Mouse (Mus musculus) lung, embryonic 15.5 days (tissue): Measurements from ENCODE around the gene Cd2ap. TPM values are rescaled to one million over a fixed set of nuclear protein-coding genes. Genes with fewer than 3 reads are reported as not detected.

Source experiments
- ATAC-seq: fragments of 200-750 bp; cut with Nextera tagmentation; 2 replicates; pipeline ENCODE4 v1.8.0; 2017; ENCODE audit warnings: moderate number of reproducible peaks, borderline replicate concordance; ENCODE audit not compliant: low FRiP score, low TSS enrichment; ENCODE audit errors: extremely low read depth
- H3K27ac ChIP-seq: fragments of 300-500 bp; sonication (generic); 2 replicates; pipeline ENCODE4 v1.5.1; 2015; ENCODE audit warnings: moderate library complexity, mild to moderate bottlenecking, inconsistent platforms
- H3K27me3 ChIP-seq: fragments of 300-500 bp; sonication (generic); 2 replicates; pipeline ENCODE4 v1.6.1; 2015; ENCODE audit warnings: inconsistent platforms
- H3K36me3 ChIP-seq: fragments of 300-500 bp; sonication (generic); 2 replicates; pipeline ENCODE4 v1.6.1; 2015; ENCODE audit warnings: inconsistent platforms
- H3K4me1 ChIP-seq: fragments of 300-500 bp; sonication (generic); 2 replicates; pipeline ENCODE4 v1.6.1; 2015; ENCODE audit warnings: inconsistent platforms
- H3K4me2 ChIP-seq: fragments of 300-500 bp; sonication (generic); 2 replicates; pipeline ENCODE4 v1.6.1; 2015; ENCODE audit warnings: inconsistent platforms, mild to moderate bottlenecking, moderate library complexity
- H3K4me3 ChIP-seq: fragments of 300-500 bp; sonication (generic); 2 replicates; pipeline ENCODE4 v1.5.1; 2015; ENCODE audit warnings: mild to moderate bottlenecking, inconsistent platforms
- H3K9ac ChIP-seq: fragments of 300-500 bp; sonication (generic); 2 replicates; pipeline ENCODE4 v1.6.1; 2015; ENCODE audit warnings: inconsistent platforms
- H3K9me3 ChIP-seq: fragments of 300-500 bp; sonication (generic); 2 replicates; pipeline ENCODE4 v1.6.1; 2016; ENCODE audit warnings: inconsistent platforms
- WGBS: fragments of 180-500 bp; shearing (Covaris S2); methylation state at CpG from one replicate; pipeline ENCODE4 v1.1.7; 2015; 5-methylcytosine and 5-hydroxymethylcytosine counted together
- polyA plus RNA-seq: library from polyadenylated mRNA; unstranded; fragments of >200 nt; fragmentation: Nextera tagmentation; extraction: Ambion mirVana; gene quantifications from 2 replicates; pipeline ENCODE4 v1.2.1, GENCODE M21; 2015

Cd2ap gene
- polyA plus RNA-seq, 1 experiment from 2014 or later, result 29.6 TPM

DNA sequence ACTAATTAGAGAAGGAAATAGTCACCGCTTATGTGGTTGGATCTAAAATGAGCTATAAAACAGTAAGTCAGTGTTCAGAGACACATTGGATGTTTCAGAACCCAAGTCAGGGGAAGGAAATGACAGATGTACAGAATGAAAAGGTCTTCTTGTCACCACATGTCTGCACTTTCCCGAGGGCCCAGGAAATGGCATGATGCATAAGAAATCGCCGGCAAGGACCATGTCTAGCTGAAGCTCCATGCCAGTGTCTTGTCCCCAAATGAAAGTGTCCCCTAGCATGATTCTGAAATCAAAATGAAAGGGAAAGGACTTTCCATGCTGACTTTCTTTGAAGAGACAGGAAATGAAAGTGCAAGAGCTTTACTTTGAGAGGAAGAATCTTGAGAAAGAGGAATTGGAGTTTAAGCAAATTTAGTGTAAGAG, 10.8 kb upstream of the Cd2ap start:
- Histone ChIP-seq H3K4me1 (peaks cover 22% of the 10 kb centered on the region), H3K9me3 (no peaks in the 10 kb centered on the region), H3K4me3 (no peak overlapping the region), H3K9ac (no peak overlapping the region), H3K27me3 (no peaks in the 10 kb centered on the region), H3K27ac (no peak overlapping the region), H3K4me2 (no peak overlapping the region), H3K36me3 (no peaks in the 10 kb centered on the region)
- no peak for ATAC-seq
- WGBS, result 75% methylated on average over 4 of the region's 4 CpGs

DNA sequence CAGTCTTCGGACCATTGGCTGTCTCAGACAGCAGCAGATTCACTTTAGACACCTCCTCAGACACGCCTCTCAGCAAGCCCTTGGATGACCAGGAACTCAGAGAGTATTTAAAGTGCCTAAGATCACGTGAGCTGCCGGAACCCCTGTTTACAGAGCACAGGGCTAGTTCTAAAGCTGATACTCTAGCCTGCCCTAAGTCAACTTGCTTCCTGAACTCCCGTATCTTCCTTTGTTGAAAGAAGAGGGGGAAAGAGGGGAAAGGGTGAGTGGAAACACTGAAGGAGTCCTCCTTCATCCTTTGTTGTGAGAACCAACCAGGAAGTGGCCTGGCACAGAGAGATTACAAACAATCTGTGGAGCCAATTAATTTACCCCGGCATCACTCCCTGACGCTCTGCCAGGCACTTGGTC, 8.6 kb upstream of the Cd2ap start:
- peak; percentile 36; the same call in 1 of the 2 replicates for ATAC-seq
- H3K4me2 ChIP-seq, result peak overlapping the region; percentile 36
- H3K36me3 ChIP-seq, result no peaks in the 10 kb centered on the region
- H3K27ac ChIP-seq, result peak overlapping the region; percentile 45
- no peak overlapping the region for H3K9ac ChIP-seq
- H3K4me3 ChIP-seq, result no peak overlapping the region
- no peaks in the 10 kb centered on the region for H3K27me3 ChIP-seq
- WGBS, result 22% methylated on average over 7 of the region's 7 CpGs
- no peaks in the 10 kb centered on the region for H3K9me3 ChIP-seq
- peaks cover 22% of the 10 kb centered on the region for H3K4me1 ChIP-seq

DNA sequence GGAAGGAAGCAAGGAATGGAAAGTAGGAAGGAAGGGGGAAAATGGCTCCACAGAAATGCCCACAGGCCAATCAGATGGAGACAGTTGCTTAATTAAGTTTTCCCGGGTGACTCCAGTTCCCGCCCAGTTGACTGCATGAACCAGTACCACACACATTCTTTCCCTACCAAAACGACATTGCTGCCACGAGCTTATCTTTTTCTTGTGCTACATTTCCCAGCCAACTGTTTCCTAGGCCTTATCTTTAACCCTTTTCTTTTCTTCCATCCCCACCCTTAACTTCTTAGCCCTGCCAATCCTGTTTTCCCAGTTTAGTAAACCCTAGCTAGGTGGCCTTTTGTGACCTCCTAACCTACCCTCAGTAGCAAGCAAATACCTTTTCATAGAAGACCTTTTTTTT, 7.9 kb upstream of the Cd2ap start:
- WGBS, result 32% methylated on average over 4 of the region's 4 CpGs
- peaks cover 22% of the 10 kb centered on the region for H3K4me1 ChIP-seq

DNA sequence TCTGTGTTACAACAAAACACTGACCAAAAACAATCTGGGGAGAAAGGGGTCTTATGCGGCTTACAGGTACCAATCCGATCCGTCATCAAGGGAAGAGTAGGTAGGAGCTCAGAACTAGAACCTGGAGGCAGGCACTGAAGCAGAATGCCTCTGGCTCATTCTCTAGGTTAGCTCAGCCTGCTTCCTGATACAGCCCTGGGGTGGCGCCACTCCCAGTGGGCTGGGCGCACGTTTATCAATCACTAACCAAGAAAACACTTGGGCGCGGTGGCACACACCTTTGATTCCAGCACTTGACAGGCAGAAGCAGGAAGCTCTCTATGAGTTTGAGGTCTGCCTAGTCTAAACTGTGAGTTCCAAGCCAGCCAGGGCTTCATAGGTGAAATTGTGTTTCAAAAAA, 7.3 kb upstream of the Cd2ap start:
- Histone ChIP-seq H3K4me2 (no peak overlapping the region), H3K9me3 (no peaks in the 10 kb centered on the region), H3K27me3 (no peaks in the 10 kb centered on the region), H3K4me3 (no peak overlapping the region), H3K9ac (no peak overlapping the region), H3K36me3 (no peaks in the 10 kb centered on the region), H3K4me1 (peaks cover 22% of the 10 kb centered on the region), H3K27ac (0 out of 2 replicates have a peak overlapping the region, but pooled peaks have one; percentile 45)
- WGBS, result 79% methylated on average over 8 of the region's 8 CpGs
- no peak for ATAC-seq

More for the DNA sequence above, 7.9 kb upstream of the Cd2ap start:
- ATAC-seq, result no peak
- peak overlapping the region; percentile 45 for H3K27ac ChIP-seq
- no peaks in the 10 kb centered on the region for H3K9me3 ChIP-seq
- H3K9ac ChIP-seq, result no peak overlapping the region
- H3K4me3 ChIP-seq, result no peak overlapping the region
- no peaks in the 10 kb centered on the region for H3K27me3 ChIP-seq
- H3K36me3 ChIP-seq, result no peaks in the 10 kb centered on the region
- H3K4me2 ChIP-seq, result 0 out of 2 replicates have a peak overlapping the region, but pooled peaks have one; percentile 36

DNA sequence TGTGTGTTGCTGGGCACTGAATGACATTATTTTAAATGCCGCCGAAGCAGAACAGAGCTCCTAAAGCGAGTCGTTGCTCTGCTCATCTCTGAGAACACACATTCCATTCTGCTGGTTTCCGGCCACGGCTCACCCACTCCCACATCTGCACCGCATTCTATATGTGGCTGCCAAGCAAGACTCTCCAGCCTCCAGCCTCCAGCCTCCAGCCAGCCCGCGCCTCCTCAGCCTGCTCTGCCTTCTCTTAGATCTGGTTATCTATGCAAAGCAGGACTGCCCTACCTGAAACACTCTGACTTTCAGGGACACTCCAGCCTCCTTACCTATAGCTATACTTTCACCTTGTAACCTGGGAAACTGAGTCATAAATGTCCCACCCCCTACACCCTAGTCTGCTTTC, 6.8 kb upstream of the Cd2ap start:
- Histone ChIP-seq H3K9me3 (no peaks in the 10 kb centered on the region), H3K4me1 (peaks cover 22% of the 10 kb centered on the region), H3K9ac (no peak overlapping the region), H3K36me3 (no peaks in the 10 kb centered on the region), H3K27ac (no peak overlapping the region), H3K4me2 (no peak overlapping the region), H3K27me3 (no peaks in the 10 kb centered on the region), H3K4me3 (no peak overlapping the region)
- 47% methylated on average over 9 of the region's 9 CpGs for WGBS
- ATAC-seq, result peak; percentile 54; the same call in 1 of the 2 replicates

DNA sequence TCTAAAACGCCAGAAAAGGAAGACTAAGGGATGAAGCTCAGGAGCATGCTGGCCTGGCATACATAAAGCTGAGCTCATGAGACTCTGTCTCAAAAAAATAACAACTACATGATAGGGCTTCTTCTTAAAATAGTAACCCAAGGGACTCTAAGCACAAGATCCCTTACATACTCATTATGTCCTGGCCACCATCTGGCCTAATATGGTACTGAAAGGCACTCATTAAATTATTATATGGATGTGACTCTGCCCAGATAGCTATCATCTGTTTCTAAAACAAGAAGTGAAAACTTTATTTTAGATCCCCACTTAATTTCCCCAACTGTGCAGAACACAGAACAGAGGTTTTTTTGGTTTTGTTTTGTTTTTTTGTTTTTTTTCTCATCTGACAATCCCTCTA, 6.4 kb upstream of the Cd2ap start:
- WGBS, result 90% methylated on average over 1 of the region's 1 CpGs
- Histone ChIP-seq H3K4me2 (no peak overlapping the region), H3K27ac (no peak overlapping the region), H3K9me3 (no peaks in the 10 kb centered on the region), H3K9ac (no peak overlapping the region), H3K36me3 (no peaks in the 10 kb centered on the region), H3K4me1 (peaks cover 22% of the 10 kb centered on the region), H3K27me3 (no peaks in the 10 kb centered on the region), H3K4me3 (no peak overlapping the region)
- ATAC-seq, result no peak

DNA sequence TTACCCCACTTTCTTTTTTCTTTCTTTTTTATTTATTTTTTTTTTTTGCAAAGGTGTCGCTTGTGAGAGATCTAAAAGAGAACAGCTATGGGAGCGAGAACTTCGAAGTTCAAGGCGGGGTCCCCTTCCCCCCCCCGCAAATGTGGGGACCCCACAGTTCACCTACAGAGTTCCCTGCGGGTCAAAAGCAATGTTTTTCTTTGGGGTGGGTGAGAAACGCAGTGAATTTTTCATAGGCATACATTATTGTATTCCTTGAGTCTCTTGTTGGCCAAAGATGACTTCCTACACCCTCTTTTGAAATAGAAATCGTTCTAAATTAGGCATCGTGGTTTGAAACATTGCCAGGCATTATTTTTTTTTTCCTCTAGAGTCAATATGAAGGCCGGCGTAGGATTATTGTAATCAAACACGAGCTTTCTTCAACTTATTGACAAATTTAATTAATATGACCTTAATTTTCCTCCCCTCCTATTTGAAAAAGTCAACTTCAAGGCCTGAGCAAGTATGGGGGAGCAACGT, 500 bp upstream of the Cd2ap start:
- Histone ChIP-seq H3K27me3 (no peaks in the 10 kb centered on the region), H3K4me2 (peak overlapping the region; percentile 65), H3K4me1 (peaks cover 11% of the 10 kb centered on the region), H3K27ac (peak overlapping the region; percentile 95), H3K4me3 (peak overlapping the region; percentile 95), H3K9me3 (no peaks in the 10 kb centered on the region), H3K9ac (peak overlapping the region; percentile 98), H3K36me3 (no peaks in the 10 kb centered on the region)
- no peak for ATAC-seq
- 16% methylated on average over 13 of the region's 13 CpGs for WGBS

DNA sequence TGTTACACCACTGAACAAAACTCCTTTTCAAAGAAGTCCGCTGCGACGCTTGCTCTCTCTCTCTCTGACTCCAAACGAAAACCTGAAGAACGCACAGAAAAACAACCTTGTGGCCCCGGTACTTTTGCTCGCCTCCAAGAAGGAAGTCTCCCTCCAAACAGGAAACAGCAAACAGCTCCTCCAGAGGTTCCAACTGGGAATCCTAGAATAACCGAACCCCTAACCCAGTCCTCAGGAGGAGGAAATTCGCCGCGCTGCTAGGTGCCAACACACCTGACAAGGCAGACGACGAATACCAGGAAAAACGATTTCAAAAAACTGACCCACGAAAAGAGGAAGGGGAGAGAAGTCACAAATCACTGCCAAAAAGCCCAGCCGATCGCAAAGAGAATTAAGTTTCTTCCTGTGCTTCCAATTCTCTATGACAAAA, 879 bp downstream of the Cd2ap start:
- Histone ChIP-seq H3K4me1 (peaks cover 11% of the 10 kb centered on the region), H3K36me3 (no peaks in the 10 kb centered on the region), H3K27ac (peak overlapping the region; percentile 95), H3K9ac (peak overlapping the region; percentile 98), H3K4me3 (peak overlapping the region; percentile 95), H3K27me3 (no peaks in the 10 kb centered on the region), H3K4me2 (peak overlapping the region; percentile 65), H3K9me3 (no peaks in the 10 kb centered on the region)
- under 1% methylated on average over 17 of the region's 17 CpGs for WGBS
- peak; percentile 32; the same call in 1 of the 2 replicates for ATAC-seq

DNA sequence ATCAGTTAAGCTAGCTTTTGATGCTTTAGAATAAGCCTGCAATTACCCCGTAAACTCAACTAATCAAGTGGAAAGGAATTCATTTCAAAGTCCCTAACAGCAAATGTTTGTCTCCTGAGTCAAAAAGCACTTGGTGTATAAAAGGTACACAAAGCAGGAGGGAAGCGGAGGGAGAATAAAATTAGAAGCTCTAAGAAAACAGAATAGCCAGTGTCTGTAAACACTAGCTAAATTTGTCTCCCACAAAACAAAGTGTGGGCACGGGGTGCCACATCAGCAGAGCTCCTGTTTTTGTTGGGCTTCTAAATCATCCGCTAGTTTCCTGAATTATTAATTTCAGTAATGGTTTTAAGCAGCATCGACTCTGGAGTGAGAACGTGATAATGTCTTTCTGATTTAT, 1.4 kb downstream of the Cd2ap start:
- 10% methylated on average over 6 of the region's 6 CpGs for WGBS
- Histone ChIP-seq H3K27me3 (no peaks in the 10 kb centered on the region), H3K9me3 (no peaks in the 10 kb centered on the region), H3K4me1 (peaks cover 11% of the 10 kb centered on the region), H3K4me2 (peak overlapping the region; percentile 65), H3K4me3 (peak overlapping the region; percentile 95), H3K9ac (peak overlapping the region; percentile 98), H3K27ac (peak overlapping the region; percentile 95; the same call in 1 of the 2 replicates), H3K36me3 (no peaks in the 10 kb centered on the region)
- ATAC-seq, result no peak

DNA sequence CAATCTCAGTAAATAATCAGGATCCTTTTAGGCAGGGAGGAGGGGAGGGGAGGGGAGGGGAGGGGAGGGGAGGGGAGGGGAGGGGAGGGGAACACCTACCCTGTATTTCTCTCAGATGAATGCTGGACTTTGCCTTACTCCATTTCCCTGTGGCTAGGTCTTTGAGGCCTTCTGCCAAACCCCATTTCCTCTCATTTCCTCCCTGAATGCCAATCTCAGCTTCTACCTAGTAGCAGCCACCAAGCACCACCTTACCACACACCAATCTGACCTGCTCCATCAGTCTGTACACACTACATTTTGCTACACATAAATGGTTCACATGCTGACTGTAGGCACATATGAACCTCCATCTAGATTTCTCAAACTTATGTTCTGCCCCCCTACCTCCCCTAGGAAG, 6.0 kb downstream of the Cd2ap start:
- H3K27ac ChIP-seq, result no peak overlapping the region
- peaks cover 11% of the 10 kb centered on the region for H3K4me1 ChIP-seq
- H3K4me2 ChIP-seq, result no peak overlapping the region
- H3K36me3 ChIP-seq, result no peaks in the 10 kb centered on the region
- no peak overlapping the region for H3K4me3 ChIP-seq
- ATAC-seq, result no peak
- no peak overlapping the region for H3K9ac ChIP-seq
- H3K9me3 ChIP-seq, result no peaks in the 10 kb centered on the region
- no peaks in the 10 kb centered on the region for H3K27me3 ChIP-seq

DNA sequence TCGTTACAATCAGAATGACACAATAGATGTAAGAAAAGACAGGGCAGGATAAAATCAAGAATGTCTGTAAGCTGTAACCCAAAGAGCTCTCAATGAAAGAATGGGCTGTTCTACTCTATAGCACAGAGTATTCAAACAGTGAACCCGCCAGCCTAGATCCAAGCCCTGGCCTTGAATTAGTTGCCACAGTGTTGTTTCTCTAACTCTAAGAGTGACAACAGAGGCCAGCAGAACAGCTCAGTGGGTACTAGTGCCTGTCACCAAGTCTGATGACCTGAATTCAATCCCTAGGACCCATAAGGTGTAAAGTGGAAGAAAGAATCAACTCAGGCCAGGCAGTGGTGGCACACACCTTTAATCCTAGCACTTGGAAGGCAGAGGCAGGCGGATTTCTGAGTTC, 13.3 kb downstream of the Cd2ap start:
- Histone ChIP-seq H3K36me3 (no peaks in the 10 kb centered on the region), H3K27ac (no peak overlapping the region), H3K4me1 (no peaks in the 10 kb centered on the region), H3K4me3 (no peak overlapping the region), H3K4me2 (no peak overlapping the region), H3K9me3 (no peaks in the 10 kb centered on the region), H3K9ac (no peak overlapping the region), H3K27me3 (no peaks in the 10 kb centered on the region)
- 77% methylated on average over 3 of the region's 3 CpGs for whole genome bisulfite sequencing
- no peak for ATAC-seq

DNA sequence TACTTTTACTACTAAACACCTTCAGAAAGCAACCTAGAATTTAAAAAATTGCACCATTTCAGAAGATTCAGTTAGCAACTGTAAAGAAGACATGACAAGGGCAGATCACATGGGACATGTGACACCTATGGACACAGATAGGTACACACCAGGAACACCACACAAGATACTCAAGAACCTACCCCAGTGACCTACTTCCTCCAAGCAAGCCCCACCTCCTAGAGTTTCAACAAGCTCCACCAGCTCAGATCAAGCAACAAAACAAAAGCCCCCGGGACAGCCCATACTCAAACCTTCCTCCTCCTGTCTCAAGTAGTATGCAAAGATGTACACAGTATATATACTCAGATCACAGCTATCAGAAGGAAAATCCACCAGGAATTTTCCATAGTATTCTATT, 16.1 kb downstream of the Cd2ap start:
- 79% methylated on average over 1 of the region's 1 CpGs for WGBS
- Histone ChIP-seq H3K9ac (no peak overlapping the region), H3K4me2 (no peak overlapping the region), H3K27ac (no peak overlapping the region), H3K27me3 (no peaks in the 10 kb centered on the region), H3K4me1 (no peaks in the 10 kb centered on the region), H3K9me3 (no peaks in the 10 kb centered on the region), H3K4me3 (no peak overlapping the region), H3K36me3 (no peaks in the 10 kb centered on the region)
- no peak for ATAC-seq

DNA sequence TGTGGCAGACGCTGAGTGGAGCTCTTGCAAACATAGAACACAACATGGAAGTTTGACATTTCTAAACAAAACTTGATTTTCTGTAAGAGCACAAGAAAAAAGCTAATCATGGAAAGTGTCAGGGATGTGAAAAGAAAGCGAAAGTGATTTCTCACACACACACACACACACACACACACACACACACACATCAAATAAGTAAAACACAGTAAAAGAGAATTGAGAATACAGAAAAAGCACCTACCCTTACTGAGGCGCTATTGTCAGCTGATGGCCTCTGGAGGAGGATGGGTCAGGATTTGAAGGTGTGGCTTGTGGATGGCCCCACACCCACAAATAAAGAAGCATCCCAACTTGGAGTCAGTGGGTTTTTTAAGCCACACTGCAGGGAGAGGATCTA, 19.0 kb downstream of the Cd2ap start:
- Histone ChIP-seq H3K4me2 (no peak overlapping the region), H3K4me3 (no peak overlapping the region), H3K9me3 (no peaks in the 10 kb centered on the region), H3K27me3 (no peaks in the 10 kb centered on the region), H3K9ac (no peak overlapping the region), H3K36me3 (no peaks in the 10 kb centered on the region), H3K27ac (no peak overlapping the region), H3K4me1 (no peaks in the 10 kb centered on the region)
- ATAC-seq, result no peak
- WGBS, result 70% methylated on average over 3 of the region's 3 CpGs
